Mouse (Mus musculus) heart, postnatal 0 days (tissue): ENCODE results near the gene Ppp1r27.

Experiments
- CTCF ChIP-seq: IDR thresholded peaks from 2 replicates; pipeline ENCODE4 v1.5.1; 2016; ENCODE audit warnings: antibody characterized with exemption, control low read depth, low read depth
- EP300 ChIP-seq: IDR thresholded peaks from 2 replicates; pipeline ENCODE4 v1.6.1; 2016; ENCODE audit warnings: antibody characterized with exemption, low read depth

DNA sequence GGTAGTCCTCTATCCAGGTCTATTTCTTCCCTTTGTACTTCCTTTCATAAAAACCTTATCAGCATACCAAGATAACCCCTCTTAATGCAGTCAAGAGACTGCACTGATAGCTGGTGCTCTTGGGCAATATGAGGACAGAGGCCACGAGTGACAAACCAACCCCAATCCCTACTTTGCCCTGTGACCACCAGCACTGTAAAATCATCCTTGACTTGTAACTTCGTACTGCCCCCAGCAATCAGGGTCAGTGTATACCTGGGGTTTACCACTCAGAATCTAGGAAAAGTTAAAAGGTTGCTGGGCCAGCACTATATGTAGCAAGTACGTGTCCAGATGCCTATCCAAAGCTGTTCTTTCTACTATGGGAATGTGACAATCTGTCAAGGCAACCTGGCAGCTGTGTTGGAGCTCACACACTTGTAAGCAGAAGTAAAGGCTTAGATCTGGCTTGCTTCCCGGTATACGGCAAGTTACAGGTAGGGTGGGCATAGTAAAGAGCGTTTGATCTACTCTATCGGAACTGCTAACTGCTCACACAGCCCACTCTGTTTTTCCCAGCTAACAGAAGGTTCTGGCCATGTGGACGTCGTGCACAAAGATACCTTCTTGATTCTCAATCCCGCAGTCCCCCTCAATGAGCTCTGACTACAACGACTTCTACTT lies 21.0 kb upstream of the Ppp1r27 start:
- TF ChIP-seq CTCF (no peak), EP300 (no peak)
